Mouse (Mus musculus) splenic B cell, adult 2 months (primary cell): ENCODE results near the gene Chst10.

Source experiments
- DNase-seq: peaks from one replicate; pipeline ENCODE4 v3.0.0-alpha.2; 2011; ENCODE audit warnings: low read depth, low spot score
- H3K27me3 ChIP-seq: 2 replicates; pipeline ENCODE4 v1.6.1; 2012; ENCODE audit warnings: mild to moderate bottlenecking, low read length, moderate library complexity, mixed read lengths; ENCODE audit not compliant: control insufficient read depth, poor library complexity, insufficient read depth, severe bottlenecking
- H3K36me3 ChIP-seq: 2 replicates; pipeline ENCODE4 v1.6.1; 2012; ENCODE audit warnings: mild to moderate bottlenecking, low read length, moderate library complexity, mixed read lengths; ENCODE audit not compliant: control insufficient read depth, poor library complexity, insufficient read depth, severe bottlenecking

Gene Chst10

DNA sequence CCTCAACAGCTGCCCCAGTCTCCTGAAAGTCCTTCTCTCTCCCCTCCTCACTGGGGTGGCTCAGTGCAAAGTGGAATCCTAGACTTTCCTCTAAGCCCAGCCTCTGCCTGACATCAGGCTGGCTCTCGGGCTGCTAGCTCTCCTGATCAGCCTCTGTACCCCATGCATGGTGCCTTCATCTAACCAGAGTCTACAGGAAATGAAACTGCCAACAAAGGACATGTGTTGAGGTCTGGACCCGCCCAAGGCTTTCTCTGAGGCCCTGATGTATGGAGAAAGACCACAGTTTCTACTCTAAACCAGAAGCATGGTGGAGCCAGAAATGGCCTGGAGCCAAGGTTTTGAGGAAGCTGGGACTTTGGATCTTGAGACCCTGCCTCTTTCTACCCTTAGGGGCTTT, 12.0 kb downstream of the Chst10 start:
- H3K27me3 ChIP-seq, result no peaks in the 10 kb centered on the region
- peak; percentile 41 for DNase-seq
- no peaks in the 10 kb centered on the region for H3K36me3 ChIP-seq

DNA sequence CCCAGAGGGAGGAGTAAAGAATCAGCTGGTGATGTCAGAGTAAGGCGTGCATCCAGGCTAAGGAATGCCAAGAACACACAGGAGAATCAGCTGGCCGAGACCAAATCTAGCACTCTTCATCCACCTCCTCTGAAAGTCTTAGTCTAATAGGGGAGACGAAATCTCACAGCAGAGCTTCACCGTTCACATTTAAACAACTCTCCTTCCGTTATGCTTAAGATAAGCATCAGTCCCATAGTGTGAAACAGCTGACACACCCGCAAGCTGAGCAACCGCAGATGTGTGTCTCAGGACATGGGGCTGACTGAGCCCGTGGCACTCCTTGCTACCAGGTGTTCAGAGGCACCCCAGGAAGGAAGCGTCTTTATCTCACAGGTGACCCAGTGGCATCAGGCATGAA, 14.2 kb downstream of the Chst10 start:
- DNase-seq, result no peak
- H3K27me3 ChIP-seq, result no peaks in the 10 kb centered on the region
- no peaks in the 10 kb centered on the region for H3K36me3 ChIP-seq

DNA sequence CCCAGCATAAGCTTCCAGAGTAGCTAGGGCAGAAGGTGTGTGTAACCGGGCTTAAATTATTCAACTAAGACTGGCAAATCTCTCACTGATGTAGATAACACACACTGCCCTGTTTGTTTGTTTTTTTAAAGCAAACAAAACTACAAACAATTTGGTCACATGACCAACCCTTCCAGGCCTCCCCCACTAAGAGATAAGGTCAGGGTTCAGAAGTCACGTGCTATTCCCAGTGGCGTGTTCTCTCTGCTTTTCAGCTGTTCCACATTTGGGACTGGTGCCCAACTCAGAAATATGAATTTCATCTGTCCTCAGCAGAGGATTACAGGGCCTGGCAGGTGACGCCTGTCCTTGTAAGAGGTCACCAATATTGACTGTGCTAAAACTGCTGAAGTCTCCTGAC, 15.2 kb downstream of the Chst10 start:
- Histone ChIP-seq H3K36me3 (no peaks in the 10 kb centered on the region), H3K27me3 (no peaks in the 10 kb centered on the region)
- no peak for DNase-seq

DNA sequence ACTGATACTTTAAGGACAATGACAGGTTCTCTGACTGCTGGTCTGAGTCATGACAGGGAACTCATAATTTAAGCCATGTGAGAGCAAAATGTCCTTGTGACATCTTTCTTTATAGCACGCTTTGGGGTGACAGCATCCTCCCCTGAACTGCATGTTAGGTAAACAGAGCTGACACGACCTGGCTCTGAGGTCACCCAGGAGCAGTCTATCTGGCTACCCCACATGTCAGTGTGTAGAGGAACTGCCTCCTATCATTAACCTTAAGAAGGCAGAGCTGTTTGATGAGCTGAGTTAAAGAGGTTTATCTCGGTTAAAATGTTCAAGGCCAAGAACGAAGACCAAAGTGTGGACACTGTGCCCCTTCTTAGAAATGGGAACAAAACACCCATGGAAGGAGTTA, 16.6 kb downstream of the Chst10 start:
- Histone ChIP-seq H3K27me3 (no peaks in the 10 kb centered on the region), H3K36me3 (0 out of 2 replicates have a peak, but pooled peaks cover 2% of the 10 kb centered on the region)
- DNase-seq, result no peak

DNA sequence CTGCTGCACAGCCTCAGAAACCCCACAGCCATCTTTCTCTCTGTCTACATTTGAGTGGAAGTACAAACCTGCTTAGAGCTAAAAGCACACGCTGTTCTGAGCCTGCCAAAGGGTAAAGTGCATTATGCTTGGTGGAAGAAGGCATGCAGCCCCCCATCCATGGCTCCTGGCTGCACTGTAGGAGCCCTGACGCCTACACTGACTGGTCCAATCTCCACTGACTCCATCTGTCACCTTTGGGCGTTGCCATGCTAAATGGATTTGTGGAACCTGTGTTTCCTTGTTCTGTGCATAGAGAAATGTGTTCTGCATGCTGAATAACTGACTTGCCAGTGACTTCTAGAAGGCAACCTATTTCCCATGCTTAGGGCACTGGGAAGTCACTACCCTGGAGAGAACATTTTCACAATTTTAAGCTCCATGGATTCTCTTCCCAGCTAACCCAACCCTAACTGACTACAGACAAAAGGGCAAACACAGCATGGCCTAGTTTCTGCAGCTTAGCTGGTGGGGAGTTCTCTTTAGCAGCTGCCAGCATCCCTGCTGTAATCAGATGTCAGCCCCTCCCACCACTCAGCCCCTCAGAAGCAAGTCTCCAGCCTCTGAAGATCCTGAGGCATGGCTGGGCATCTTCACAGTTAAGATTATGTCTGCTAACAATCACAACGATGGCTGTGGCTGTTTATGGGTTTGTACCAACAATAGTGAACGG, 21.1 kb downstream of the Chst10 start:
- no peaks in the 10 kb centered on the region for H3K27me3 ChIP-seq
- DNase-seq, result no peak
- H3K36me3 ChIP-seq, result 0 out of 2 replicates have a peak, but pooled peaks cover 2% of the 10 kb centered on the region

DNA sequence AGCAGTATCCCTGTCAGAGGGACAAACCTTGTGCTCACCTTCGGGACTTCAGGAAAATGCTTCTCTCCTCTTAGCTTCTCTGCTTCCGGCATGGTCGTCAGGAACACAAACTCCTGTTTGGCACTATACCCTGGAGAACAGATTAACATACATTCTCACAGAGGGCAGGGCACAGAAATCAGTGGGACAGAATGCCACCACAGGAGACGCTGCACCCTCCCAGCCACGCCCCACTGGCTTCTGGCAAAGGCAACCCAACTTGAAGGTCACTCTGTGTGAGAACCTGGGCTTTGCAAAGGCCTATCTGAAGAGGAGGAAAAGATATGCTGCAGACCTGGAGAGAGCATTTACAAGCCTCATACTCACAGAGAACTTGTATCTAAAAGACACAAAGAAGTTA, 24.1 kb downstream of the Chst10 start:
- DNase-seq, result no peak
- H3K27me3 ChIP-seq, result no peaks in the 10 kb centered on the region
- 0 out of 2 replicates have a peak, but pooled peaks cover 2% of the 10 kb centered on the region for H3K36me3 ChIP-seq

DNA sequence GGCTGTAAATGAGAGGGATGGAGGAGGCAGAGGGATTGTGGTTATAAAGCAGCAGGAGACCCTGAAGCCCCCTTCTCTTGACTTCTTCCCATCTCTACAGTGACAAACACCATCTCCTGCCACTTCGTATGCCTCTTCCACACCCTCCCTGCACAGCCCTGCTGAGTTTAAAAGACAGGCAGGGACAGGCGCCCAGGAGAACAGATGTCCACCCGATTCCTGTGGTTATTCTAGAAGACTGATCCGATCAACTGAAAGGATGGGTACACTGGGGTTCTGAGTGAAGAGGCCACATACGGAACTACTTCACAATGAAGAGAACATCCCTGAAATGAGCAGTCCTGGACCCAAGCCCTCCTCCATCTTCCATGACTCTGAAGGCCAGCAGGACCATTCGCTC, 26.1 kb downstream of the Chst10 start:
- no peaks in the 10 kb centered on the region for H3K36me3 ChIP-seq
- no peaks in the 10 kb centered on the region for H3K27me3 ChIP-seq
- DNase-seq, result no peak

DNA sequence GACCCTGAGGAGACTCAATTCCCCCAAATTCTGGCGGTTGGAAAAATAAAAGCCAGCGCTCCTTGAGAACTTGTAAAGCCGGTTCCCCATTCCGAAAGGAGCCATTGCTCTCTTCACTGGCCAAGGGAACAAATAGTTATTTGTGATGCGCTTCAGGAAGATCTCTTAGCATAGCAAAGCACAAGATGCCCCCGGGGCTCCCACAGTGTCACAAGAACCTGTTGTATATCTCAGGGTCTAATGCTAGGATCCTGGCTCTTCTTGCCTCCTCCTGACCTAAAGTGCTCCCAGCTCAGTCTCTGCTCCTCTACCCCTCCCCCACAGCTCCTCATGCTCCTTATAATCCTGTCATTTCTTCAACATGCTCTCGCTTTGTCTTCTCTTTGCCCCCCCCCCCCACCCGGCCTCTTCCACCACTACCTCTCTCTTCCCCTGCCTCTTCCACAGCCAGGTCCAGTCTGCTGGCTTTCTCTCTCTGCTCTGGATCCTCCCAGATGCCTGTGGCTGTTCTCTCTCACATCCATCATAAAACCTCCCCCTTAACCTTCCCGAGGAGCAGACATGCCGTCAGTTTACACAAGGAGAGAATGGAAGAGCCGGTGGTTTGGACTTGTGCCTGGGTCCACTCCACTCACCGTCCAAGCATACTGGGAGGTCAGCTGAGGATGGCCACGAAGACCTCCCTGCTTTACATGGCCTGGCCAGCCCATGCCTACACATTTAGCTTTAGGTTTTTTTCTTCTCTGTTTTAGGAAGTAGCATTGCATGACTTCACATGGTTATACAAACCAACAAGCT, 28.4 kb downstream of the Chst10 start:
- Histone ChIP-seq H3K27me3 (no peaks in the 10 kb centered on the region), H3K36me3 (no peaks in the 10 kb centered on the region)
- no peak for DNase-seq

DNA sequence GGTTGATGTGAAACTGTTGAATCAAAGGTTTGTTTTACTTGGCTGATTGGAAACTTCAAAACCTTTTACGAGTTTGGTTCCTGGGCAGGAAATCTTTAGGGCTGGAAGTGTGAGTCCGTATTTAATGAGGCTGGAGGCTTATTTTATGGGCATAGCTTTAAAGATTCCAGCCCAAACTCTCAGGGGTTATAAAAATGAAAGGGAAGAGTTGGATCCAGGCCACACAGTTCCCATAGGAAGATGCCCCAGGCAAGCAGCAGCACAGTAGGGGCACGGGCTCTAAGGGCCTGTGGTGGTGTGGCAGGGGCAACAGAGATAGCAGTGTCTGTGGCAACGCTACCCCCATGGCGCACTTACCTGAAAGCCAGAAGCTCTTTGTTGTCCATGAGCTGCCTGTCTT, 31.7 kb downstream of the Chst10 start:
- Histone ChIP-seq H3K27me3 (no peaks in the 10 kb centered on the region), H3K36me3 (no peaks in the 10 kb centered on the region)
- no peak for DNase-seq

DNA sequence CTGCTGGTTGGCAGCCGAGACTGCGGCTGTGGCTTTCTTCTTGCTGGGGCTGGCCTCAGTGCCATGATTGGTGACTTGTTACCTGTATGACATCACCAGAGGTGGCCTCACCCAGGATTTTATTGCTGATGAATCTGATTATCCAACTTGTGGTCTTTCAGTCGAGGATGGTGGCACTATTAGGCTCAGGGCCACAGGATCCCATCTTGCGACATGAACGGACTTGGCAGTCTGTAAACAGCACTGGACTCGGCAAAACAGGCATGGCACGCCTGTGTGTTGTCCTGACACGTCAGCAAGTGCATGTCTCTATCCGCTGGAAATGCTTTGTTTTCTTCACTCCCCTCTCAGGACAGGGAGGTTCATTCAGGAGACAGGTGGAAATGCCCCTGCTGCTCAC, 33.6 kb downstream of the Chst10 start:
- H3K36me3 ChIP-seq, result no peaks in the 10 kb centered on the region
- no peak for DNase-seq
- H3K27me3 ChIP-seq, result no peaks in the 10 kb centered on the region

DNA sequence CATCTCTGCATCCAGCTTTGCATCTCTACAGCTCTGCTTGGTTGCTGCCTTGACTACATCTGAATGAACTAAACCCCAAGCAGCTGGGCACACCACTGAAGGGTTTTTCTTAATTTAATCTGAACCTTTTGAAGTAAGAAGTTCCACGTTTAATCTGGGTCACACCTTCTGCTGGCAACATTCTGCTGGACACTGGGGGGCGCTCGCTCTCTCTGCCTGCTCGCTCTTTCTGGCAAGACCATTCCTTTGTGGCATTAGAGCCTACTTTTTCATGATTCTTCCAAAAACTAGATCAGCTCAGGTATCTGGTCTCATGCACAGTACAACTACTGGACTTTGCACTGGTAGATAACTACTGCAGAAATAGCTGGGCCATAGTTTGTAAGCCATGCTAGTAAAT, 35.7 kb downstream of the Chst10 start:
- Histone ChIP-seq H3K36me3 (no peaks in the 10 kb centered on the region), H3K27me3 (no peaks in the 10 kb centered on the region)
- peak; percentile 48 for DNase-seq

DNA sequence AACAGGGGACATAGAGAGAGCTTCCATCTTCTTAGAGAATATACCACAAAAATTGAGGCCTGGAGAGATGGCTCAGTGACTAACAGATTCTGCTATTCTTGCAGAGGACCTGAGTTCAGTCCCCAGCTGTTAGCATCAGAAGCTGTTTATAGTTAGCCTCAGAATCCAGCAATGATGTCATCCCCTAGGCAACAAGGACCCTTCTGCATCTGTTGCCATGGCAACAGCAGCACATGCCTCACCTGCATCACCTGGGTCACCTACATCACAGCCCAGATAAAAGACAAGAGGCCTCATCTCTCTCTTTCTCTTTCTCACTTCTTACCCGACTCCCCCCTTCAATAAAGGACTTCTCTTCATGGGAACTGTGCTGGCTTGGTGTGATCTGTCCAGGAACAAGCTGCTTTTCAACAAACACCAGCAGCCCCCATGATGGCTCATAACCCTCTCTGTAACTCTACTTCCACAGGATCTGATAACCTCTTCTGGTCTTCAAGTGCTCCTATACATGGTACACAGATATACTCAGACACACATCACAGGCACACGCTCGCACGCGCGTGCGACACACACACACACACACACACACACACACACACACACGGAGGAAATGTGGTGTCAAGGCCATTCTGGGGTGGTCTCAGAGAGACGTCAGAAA, 37.0 kb downstream of the Chst10 start:
- no peaks in the 10 kb centered on the region for H3K27me3 ChIP-seq
- no peaks in the 10 kb centered on the region for H3K36me3 ChIP-seq
- DNase-seq, result no peak

DNA sequence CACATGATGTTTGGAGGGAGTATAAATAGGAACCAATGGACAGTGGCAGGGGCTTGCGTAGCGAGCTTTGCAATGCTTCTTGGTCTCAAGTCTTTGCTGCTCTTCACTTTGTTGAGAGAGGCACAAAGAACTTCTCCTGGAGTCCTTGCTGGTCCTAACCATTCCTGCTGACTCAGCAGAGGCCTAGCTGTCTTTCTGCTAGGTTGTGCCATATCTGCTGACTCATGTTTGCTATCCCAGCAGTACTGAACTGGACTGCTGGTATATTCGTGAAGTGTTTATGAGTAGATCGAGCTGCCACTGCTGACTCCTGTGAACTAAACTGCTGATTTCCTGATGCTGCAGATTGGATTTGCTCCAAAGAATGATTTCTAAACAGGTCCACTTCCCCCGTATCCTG, 37.8 kb downstream of the Chst10 start:
- H3K36me3 ChIP-seq, result no peaks in the 10 kb centered on the region
- no peak for DNase-seq
- H3K27me3 ChIP-seq, result no peaks in the 10 kb centered on the region

DNA sequence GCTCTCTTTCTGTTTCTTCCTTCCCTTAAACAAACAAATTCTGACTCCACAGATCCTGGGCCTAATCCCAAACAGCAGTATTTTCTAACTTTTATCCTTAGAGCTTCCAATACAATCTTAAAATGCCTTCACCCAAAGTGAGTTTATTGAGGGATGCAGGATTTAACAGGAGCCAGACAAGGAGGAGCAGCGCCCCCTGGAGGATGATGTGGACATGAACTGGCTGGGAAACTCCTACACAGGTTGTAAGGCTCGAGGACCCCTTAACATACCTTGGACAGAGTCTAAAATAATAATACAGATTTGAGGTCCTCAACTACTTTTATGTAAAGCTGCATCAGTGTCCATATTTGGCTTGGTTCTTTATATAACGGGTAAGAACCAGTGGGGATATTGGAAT, 41.8 kb downstream of the Chst10 start:
- Histone ChIP-seq H3K27me3 (no peaks in the 10 kb centered on the region), H3K36me3 (no peaks in the 10 kb centered on the region)
- DNase-seq, result peak; percentile 66

DNA sequence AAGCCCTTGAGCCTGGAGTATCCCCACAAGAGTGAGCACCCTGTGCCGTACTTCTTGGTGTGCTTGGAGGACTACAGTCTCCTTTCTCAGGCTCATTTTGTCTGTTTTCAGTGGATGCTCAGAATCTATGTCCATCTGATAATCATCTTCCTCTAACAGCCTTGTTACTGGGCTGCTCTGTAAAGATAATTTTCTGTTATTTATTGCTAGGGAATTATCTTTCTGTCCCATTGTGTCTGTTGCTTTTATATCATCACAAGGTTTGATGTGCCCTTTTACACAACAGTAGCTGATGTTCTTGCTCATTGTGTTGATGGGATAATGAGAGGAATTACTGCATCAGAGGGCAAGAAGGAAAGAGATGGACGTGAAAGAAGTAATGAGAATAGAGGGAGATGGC, 45.7 kb downstream of the Chst10 start:
- DNase-seq, result no peak
- no peaks in the 10 kb centered on the region for H3K36me3 ChIP-seq
- no peaks in the 10 kb centered on the region for H3K27me3 ChIP-seq
